Mouse (Mus musculus): ENCODE results near the gene Nek10. TPM values are rescaled to one million over a fixed set of nuclear protein-coding genes. Genes with fewer than 3 reads are reported as not detected.

Nek10 gene
- polyA plus RNA-seq, 1 experiment = not detected

DNA sequence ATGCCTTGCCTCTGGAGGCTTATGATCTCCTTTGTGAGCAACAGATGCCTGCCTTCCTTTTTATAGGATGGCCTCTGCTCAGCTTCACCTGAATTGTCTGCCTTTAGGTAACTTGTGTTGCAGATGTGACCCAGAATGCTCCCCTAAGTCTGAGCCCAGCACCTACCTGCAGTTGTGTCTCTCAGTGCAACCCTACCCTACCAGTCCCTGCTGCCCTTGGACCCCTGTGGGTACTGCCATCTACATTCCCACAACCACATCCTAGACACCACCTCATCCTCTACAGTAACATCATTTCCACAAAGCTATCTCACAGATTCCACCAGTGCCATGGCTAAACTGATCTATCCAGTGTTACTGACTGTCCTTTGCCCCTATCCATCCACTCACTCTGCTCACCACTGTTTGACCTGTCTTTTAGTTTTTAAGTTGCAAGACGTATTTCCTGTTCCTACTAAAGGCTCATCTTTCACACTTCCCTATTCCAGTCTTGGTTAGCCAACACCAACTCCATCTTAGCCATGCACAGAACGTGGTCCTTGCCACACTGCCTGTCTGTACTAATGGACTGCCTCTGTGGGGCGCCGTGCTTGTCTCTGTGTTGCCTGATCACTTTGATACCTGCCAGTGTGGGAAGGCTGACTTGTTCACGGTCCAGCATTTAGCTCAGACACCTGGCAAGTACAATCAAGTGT lies 1.4 kb downstream of the Nek10 start:
- Histone ChIP-seq H3K4me3 (replicated peaks) (no peak overlapping the region), H3K9me3 (ENCODE audit: control insufficient read depth, low read length) (no peaks in the 10 kb centered on the region), H3K27me3 (ENCODE audit: control insufficient read depth) (no peaks in the 10 kb centered on the region), H3K4me1 (ENCODE audit: control insufficient read depth) (no peaks in the 10 kb centered on the region), H3K36me3 (ENCODE audit: control insufficient read depth) (no peaks in the 10 kb centered on the region)
- no peak for TF ChIP-seq GATA1 (IDR thresholded peaks at IDR 0.05; ENCODE audit: low read length)

DNA sequence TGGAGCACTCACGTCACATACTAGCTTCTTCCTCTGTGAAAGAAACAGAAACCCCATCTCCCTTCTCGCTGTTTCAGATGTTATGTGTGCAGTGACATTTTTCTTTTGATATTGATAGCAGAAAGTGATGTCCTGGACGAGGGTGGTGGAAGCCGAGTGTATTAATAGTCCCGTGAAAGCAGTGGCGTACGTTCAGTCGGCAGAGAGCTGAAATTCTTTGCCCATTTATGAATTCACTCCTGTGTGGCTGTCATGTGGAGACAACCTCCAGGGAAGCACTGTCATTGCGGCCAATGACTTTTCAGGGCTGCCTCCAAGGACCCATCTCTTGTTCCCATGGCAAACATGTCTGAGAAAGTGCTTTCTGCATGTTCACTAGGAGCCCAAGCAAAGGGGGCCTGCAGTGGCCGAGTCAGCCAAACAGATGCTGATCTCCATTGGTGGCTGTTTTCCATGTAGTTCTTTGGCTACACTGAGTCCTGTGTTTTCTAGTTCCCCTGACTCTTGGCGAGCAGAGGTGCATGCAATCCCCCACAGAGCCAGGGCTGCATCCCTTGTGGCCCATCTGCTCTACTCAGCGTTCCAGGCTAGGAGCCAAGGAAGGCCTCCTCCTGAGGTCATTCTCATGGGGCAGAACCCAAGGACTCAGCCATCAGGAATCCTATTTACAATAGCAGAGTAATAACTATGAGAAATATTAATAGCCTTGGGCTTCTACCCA lies 29.5 kb downstream of the Nek10 start:
- H3K4me3 ChIP-seq (replicated peaks) = no peak overlapping the region
- no peaks in the 10 kb centered on the region for H3K9me3 ChIP-seq (ENCODE audit: control insufficient read depth, low read length)
- TF ChIP-seq GATA1 (IDR thresholded peaks at IDR 0.05; ENCODE audit: low read length) = no peak
- TF ChIP-seq TAL1 (IDR thresholded peaks at IDR 0.05; ENCODE audit: low read length) = no peak
- no peaks in the 10 kb centered on the region for H3K4me1 ChIP-seq (ENCODE audit: control insufficient read depth)
- H3K27me3 ChIP-seq (ENCODE audit: control insufficient read depth) = no peaks in the 10 kb centered on the region
- H3K36me3 ChIP-seq (ENCODE audit: control insufficient read depth) = no peaks in the 10 kb centered on the region

DNA sequence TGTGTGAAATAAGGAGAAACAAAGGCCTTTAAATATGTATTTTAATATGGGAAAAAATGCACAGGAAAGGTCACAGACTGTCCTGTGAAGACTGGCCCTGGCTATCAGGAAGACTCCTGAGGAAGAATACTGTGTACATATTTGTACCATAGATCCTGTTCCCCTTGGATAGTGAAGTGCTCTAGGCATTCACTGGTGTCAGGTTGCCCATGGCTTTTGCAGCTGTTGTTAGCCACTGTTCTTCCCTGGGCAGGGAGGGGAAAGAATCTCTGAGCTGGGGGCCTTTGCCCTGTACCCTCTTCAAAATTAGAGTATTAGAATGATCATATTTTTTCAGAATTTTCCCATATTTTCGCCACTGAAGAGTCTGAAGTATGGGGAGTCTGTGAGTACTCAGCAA lies 30.3 kb downstream of the Nek10 start:
- H3K4me3 ChIP-seq (replicated peaks) = no peak overlapping the region
- TF ChIP-seq TAL1 (IDR thresholded peaks at IDR 0.05; ENCODE audit: low read length) (no peak), GATA1 (IDR thresholded peaks at IDR 0.05; ENCODE audit: low read length) (no peak)
- H3K9me3 ChIP-seq (ENCODE audit: control insufficient read depth, low read length) = no peaks in the 10 kb centered on the region
- no peaks in the 10 kb centered on the region for H3K27me3 ChIP-seq (ENCODE audit: control insufficient read depth)
- no peaks in the 10 kb centered on the region for H3K36me3 ChIP-seq (ENCODE audit: control insufficient read depth)
- no peaks in the 10 kb centered on the region for H3K4me1 ChIP-seq (ENCODE audit: control insufficient read depth)

DNA sequence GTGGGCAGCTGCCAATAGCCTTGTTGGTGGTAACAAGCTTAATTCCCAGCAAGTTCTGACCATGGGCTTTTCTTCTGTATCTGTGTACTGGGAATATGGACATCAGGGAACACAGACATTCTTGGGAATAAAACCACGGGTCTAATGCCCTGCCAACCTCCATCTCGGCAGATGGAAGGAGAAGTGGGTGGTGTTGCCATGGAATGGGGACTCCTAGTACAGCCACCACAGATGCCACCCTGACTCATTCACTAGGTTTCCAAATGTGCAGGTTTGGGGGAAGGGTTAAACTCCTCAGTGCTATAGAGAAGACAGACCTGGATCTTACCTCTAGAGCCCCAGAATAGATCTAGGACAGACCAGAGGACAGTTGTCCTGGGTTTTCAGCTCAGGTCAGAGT lies 31.1 kb downstream of the Nek10 start:
- H3K4me3 ChIP-seq (replicated peaks) = no peak overlapping the region

DNA sequence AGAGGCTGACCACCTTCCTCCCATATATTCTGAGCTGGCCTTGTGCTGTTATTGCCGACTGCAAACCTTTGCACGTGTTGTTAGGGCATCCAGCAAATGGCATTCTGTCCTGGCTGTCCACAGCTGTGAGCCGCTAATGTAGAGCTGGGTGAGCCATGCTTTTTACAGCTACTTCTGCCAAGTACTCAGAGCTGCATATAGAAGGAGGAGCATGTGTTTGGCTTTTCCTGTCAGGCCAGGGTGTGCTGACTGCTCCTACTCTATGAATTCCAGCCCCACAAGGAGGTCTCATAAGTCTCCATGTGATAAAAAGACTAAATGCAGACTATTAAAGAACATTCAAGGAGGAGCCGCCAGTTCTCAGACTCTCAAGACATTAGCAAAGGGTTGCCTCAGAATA lies 34.4 kb downstream of the Nek10 start:
- Histone ChIP-seq H3K4me1 (ENCODE audit: control insufficient read depth) (no peaks in the 10 kb centered on the region), H3K4me3 (replicated peaks) (no peak overlapping the region), H3K27me3 (ENCODE audit: control insufficient read depth) (no peaks in the 10 kb centered on the region), H3K9me3 (ENCODE audit: control insufficient read depth, low read length) (no peaks in the 10 kb centered on the region), H3K36me3 (ENCODE audit: control insufficient read depth) (no peaks in the 10 kb centered on the region)
- TF ChIP-seq GATA1 (IDR thresholded peaks at IDR 0.05; ENCODE audit: low read length) (no peak), TAL1 (IDR thresholded peaks at IDR 0.05; ENCODE audit: low read length) (no peak)

More for the DNA sequence above, 31.1 kb downstream of the Nek10 start:
- Histone ChIP-seq H3K27me3 (ENCODE audit: control insufficient read depth) (no peaks in the 10 kb centered on the region), H3K4me1 (ENCODE audit: control insufficient read depth) (no peaks in the 10 kb centered on the region), H3K9me3 (ENCODE audit: control insufficient read depth, low read length) (no peaks in the 10 kb centered on the region), H3K36me3 (ENCODE audit: control insufficient read depth) (no peaks in the 10 kb centered on the region)
- no peak for TF ChIP-seq GATA1 (IDR thresholded peaks at IDR 0.05; ENCODE audit: low read length)
- TF ChIP-seq TAL1 (IDR thresholded peaks at IDR 0.05; ENCODE audit: low read length) = no peak

DNA sequence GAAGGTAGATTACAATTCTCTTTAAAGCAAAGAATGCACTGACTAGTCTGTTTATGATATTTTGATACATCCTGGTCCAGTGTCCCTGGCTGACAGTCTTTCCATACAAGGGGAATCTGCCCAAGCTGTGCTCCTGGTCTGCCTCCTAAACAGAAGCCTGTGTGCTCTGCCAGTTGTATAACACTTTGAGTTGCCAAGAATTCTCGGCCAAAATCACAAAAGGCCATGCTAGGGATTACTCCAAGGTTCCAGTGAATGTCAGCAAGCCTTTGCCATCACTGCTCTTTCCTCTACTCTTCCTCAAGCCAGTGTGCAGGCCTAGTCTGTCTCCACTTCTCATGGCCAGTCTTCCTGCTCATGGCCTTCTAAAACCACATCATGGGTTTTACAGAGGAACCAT lies 34.9 kb downstream of the Nek10 start:
- Histone ChIP-seq H3K36me3 (ENCODE audit: control insufficient read depth) (no peaks in the 10 kb centered on the region), H3K27me3 (ENCODE audit: control insufficient read depth) (no peaks in the 10 kb centered on the region)
- TF ChIP-seq GATA1 (IDR thresholded peaks at IDR 0.05; ENCODE audit: low read length) = no peak
- no peak for TF ChIP-seq TAL1 (IDR thresholded peaks at IDR 0.05; ENCODE audit: low read length)

DNA sequence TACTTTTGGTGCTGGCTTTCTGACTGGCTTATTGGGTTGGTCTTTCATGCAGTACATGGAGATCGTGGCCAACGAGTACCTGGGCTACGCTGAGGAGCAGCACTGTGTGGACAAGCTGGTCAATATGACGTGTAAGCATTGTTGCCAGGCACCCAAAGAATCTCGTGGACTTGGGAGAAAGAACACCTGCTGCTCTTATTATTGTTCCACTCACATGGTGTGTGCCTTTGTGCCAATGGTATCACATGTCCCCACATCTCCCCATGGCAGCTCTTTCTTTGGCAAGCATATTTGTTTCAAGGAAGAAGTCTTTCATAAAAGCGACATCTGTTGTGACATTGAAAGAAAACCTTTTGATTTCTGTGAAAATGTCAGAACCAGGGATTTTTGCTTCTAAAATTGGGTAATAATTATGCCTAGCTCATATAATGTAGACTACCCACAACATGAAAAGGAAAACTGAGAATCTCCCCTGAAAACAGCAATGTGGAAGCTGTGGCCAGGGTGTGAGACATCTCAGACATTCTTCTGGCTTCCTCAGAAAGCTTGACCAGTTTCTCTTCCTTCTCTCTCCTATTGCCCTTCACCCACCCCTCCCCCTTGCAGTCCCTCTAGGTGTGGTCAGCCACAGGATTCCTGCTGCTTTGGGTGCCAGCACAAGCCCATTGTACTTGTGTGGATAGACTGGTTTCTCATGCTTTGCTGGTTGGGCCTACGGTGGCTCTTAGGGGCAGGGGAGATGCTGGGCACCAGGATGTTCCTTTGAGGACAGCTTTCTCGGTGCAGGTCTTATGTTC lies 39.7 kb downstream of the Nek10 start:
- no peaks in the 10 kb centered on the region for H3K9me3 ChIP-seq (ENCODE audit: control insufficient read depth, low read length)
- H3K27me3 ChIP-seq (ENCODE audit: control insufficient read depth) = no peaks in the 10 kb centered on the region
- no peak overlapping the region for H3K4me3 ChIP-seq (replicated peaks)
- H3K4me1 ChIP-seq (ENCODE audit: control insufficient read depth) = no peaks in the 10 kb centered on the region
- H3K36me3 ChIP-seq (ENCODE audit: control insufficient read depth) = no peaks in the 10 kb centered on the region
- TF ChIP-seq TAL1 (IDR thresholded peaks at IDR 0.05; ENCODE audit: low read length) (no peak), GATA1 (IDR thresholded peaks at IDR 0.05; ENCODE audit: low read length) (no peak)

More for the DNA sequence above, 34.9 kb downstream of the Nek10 start:
- H3K4me3 ChIP-seq (replicated peaks) = no peak overlapping the region
- H3K9me3 ChIP-seq (ENCODE audit: control insufficient read depth, low read length) = no peaks in the 10 kb centered on the region
- no peaks in the 10 kb centered on the region for H3K4me1 ChIP-seq (ENCODE audit: control insufficient read depth)

DNA sequence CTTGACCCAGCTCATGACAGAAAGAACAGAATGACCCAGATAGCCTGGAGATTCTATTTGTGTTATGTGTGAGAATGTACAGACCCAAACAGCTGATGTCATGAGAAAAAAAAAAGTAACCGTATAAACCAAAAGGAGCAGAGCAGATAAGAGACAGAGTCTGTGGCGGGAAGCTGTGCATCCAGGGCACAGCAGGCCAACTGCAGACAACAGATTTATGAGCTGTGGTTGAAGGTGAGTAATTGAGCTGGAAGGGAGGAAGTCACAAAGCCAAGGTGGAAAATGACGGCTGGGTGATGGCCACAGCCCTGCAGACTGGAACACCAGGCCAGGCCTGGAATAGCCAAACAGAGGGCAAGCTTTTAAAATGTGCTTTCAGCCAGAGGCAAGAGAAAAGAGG lies 49.6 kb downstream of the Nek10 start:
- H3K4me3 ChIP-seq (replicated peaks) = no peak overlapping the region
- no peak for TF ChIP-seq TAL1 (IDR thresholded peaks at IDR 0.05; ENCODE audit: low read length)
- no peak for TF ChIP-seq GATA1 (IDR thresholded peaks at IDR 0.05; ENCODE audit: low read length)
- no peaks in the 10 kb centered on the region for H3K4me1 ChIP-seq (ENCODE audit: control insufficient read depth)
- no peaks in the 10 kb centered on the region for H3K9me3 ChIP-seq (ENCODE audit: control insufficient read depth, low read length)
- no peaks in the 10 kb centered on the region for H3K27me3 ChIP-seq (ENCODE audit: control insufficient read depth)
- no peaks in the 10 kb centered on the region for H3K36me3 ChIP-seq (ENCODE audit: control insufficient read depth)

DNA sequence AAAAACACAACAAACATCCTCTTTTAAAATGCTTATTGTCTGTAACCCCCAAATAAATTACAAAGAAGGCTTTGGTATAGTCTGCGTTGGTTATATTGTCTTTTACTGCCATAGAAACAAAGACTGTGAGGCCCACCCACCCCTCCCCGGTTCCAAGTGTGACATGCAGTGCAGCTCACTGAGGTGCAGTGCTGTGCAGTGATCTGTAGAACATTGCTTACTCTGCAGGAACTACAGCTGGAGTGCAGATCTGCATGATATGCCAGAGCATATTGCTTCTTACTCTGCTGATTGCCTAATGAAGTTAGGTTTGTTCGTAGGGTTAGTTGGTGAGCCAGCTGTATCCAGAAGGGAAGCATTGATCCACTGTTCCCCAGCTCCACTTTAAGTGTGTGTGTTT lies 57.1 kb downstream of the Nek10 start:
- Histone ChIP-seq H3K9me3 (ENCODE audit: control insufficient read depth, low read length) (no peaks in the 10 kb centered on the region), H3K27me3 (ENCODE audit: control insufficient read depth) (no peaks in the 10 kb centered on the region), H3K4me1 (ENCODE audit: control insufficient read depth) (no peaks in the 10 kb centered on the region), H3K36me3 (ENCODE audit: control insufficient read depth) (no peaks in the 10 kb centered on the region), H3K4me3 (replicated peaks) (no peak overlapping the region)
- TF ChIP-seq GATA1 (IDR thresholded peaks at IDR 0.05; ENCODE audit: low read length) = no peak
- no peak for TF ChIP-seq TAL1 (IDR thresholded peaks at IDR 0.05; ENCODE audit: low read length)
